Mouse (Mus musculus) embryonic stem cell, embryonic (primary cell): ENCODE measurements at regions not wholly inside any gene's neighbourhood (a gene's known extent, or its start where the extent isn't known, plus 50 kb on each side); places are given as distances from the start of the nearest gene placed in this dataset.

Experiments used
- CTCF ChIA-PET, 4 experiments: fragments of 300-600 bp in 2 of 4; fragments of 350-600 bp in 2 of 4; sonication (Branson Sonifier 250); formaldehyde crosslinking; loops; one replicate each; lab custom pipeline; 2022; ENCODE audit warnings: inconsistent platforms in 2 of 4; lab: Charles Lee
- POLR2A ChIA-PET, 4 experiments: fragments of 300-600 bp in 2 of 4; fragments of 350-600 bp in 2 of 4; sonication (Branson Sonifier 250); formaldehyde crosslinking; loops; one replicate each; lab custom pipeline; 2022; ENCODE audit warnings: antibody characterized with exemption in 4 of 4, inconsistent platforms in 1 of 4; lab: Charles Lee

DNA sequence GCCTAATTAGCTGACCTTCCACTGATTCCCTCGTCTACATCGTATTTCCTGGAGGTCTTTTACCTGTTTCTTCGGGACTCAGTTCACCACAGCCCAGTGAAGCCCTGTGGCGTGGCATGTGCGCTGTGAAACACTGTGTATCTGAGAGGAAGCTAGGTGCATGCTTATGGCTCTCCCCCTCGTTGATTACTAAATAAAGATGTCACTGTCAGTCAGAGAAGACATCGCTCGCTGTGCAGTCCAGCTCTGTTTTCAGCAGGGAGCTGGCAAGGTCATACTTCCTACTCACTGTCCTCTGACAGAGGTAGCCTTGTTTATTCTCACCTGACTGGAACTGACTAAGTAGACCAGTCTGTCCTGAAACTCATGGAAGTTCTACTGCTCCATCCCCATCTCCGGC is 68.7 kb upstream of the Adrb1 start:
- CTCF ChIA-PET: no interaction called here
- POLR2A ChIA-PET: interaction anchor here in 2 of 4 experiments (0.5 to 1.9 kb wide), 4 partner anchors 11 to 155 kb away, joined by 3 to 4 read pairs (median 4); no protein-coding TSS in a partner anchor

DNA sequence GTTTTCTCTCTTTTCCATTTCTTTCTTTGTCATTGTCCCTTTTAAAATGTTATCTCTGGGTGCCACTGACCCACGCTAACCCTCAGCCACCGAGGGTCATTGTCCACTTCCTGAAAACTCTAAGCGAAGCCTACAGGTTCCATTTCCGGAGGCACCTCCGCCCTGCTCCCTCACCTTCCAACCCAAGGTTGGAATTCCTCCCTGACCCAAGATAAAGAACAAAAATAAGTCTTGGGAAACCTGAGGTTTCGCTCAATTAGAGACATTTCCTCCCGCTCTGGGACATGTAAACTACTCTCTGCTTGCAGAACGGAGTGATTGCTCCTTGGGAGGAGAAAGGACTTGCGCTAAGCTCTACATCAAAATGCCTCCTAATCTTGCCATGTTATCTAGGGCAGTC is 66.7 kb upstream of the Adrb1 start:
- CTCF ChIA-PET: interaction anchor here in 1 of 4 experiments (0.5 kb wide), 1 partner anchor 8 kb away, joined by 6 read pairs; no protein-coding TSS in a partner anchor

GRCm38 (mm10) chr19:56660566-56661199 is 61.3 kb upstream of the Adrb1 start:
- POLR2A ChIA-PET: interaction anchor here in 3 of 4 experiments (0.7 to 1.6 kb wide), 4 partner anchors 16 to 132 kb away, joined by 3 to 6 read pairs (median 4); no protein-coding TSS in a partner anchor
- CTCF ChIA-PET: interaction anchor here in 1 of 4 experiments (0.5 kb wide), 1 partner anchor 10 kb away, joined by 3 read pairs; no protein-coding TSS in a partner anchor

More for the DNA sequence above, 66.7 kb upstream of the Adrb1 start:
- POLR2A ChIA-PET: interaction anchor here in 2 of 4 experiments (0.6 to 2.1 kb wide), 4 partner anchors 11 to 100 kb away, joined by 3 to 6 read pairs (median 4); no protein-coding TSS in a partner anchor

- ChIA-PET POLR2A (interaction anchor here in 3 of 4 experiments (0.6 to 1.6 kb wide), 9 partner anchors 10 to 141 kb away, joined by 3 to 9 read pairs (median 3); no protein-coding TSS in a partner anchor), CTCF (interaction anchor here in 3 of 4 experiments (0.6 to 0.7 kb wide), 3 partner anchors 8 to 785 kb away, joined by 3 to 6 read pairs (median 5); no protein-coding TSS in a partner anchor)
Measured at GRCm38 (mm10) chr19:56663474-56664227, 58.3 kb upstream of the Adrb1 start.

- ChIA-PET CTCF (interaction anchor here in 2 of 4 experiments (0.6 to 0.7 kb wide), 2 partner anchors 134 to 786 kb away, joined by 3 to 5 read pairs; no protein-coding TSS in a partner anchor), POLR2A (interaction anchor here in 3 of 4 experiments (0.6 to 2.9 kb wide), 11 partner anchors 11 to 153 kb away, joined by 3 to 20 read pairs (median 4); no protein-coding TSS in a partner anchor)
Measured at GRCm38 (mm10) chr19:56664307-56664775, 57.7 kb upstream of the Adrb1 start.

DNA sequence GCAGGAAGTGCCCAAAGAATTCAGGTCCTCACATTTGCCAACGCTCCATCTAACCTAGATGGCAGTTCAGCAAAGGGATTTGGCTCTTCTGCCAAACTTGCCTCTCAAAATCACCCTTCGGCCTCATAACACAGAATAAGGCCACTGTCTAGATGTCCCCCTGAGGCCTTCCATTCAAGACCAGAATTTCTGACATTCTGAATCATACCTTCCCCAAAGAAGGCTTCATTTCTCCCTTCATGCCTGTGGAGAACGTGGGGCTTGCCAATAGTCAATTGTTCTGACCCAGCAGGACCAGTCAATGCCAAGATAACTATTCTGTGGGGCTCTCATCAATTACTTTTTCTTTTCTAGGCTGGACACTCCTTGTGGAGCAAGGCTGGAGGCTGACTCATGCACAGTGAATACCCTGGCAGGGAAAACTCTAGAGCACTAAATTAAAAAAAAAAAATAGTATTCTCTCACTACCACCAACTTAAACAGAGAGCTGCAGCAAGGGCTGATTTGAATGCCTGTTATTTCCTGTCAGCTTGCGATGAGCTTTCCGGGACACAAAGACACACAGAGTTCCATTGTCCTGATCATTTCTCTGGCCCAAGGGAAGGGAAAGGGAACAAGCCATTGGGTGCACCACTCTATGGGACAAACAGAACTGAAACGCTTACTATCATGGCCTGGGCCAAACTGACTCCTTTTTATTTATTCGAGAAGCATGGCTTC is 56.9 kb upstream of the Adrb1 start:
- ChIA-PET CTCF (interaction anchor here in 1 of 4 experiments (0.5 to 0.6 kb wide), 2 partner anchors 117 to 238 kb away, joined by 3 to 5 read pairs; partner anchors contain the start of genes Dclre1a and Nhlrc2), POLR2A (interaction anchor here in 3 of 4 experiments (0.7 to 2.9 kb wide), 18 partner anchors 8 to 951 kb away, joined by 3 to 20 read pairs (median 4); no protein-coding TSS in a partner anchor)

DNA sequence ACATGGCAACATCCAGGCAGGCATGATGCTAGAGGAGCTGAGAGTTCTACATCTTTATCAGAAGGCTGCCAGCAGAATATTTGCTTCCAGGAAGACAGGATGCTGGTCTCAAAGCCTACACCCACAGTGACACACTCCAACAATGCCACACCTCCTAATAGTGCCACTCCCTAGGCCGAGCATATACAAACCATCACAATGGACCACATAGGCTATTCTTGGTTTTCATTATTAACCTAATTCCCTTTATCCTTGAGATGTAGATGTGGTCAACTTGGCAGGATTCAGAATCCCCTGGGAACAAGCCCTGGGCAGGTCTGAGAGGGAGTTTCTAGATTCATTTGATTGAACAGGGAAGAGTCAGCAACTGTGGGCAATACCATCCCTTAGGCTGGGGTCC is 56.0 kb upstream of the Adrb1 start:
- POLR2A ChIA-PET: interaction anchor here in 3 of 4 experiments (0.5 to 2.9 kb wide), 19 partner anchors 9 to 751 kb away, joined by 3 to 20 read pairs (median 4); partner anchors contain the start of genes Dclre1a (in 1 of the 3) and Nhlrc2 (in 1 of the 3)
- CTCF ChIA-PET: no interaction called here

GRCm38 (mm10) chr19:56667903-56668302 is 54.1 kb upstream of the Adrb1 start:
- ChIA-PET CTCF (interaction anchor here in 1 of 4 experiments (0.5 kb wide), 1 partner anchor 29 kb away, joined by 4 read pairs; no protein-coding TSS in a partner anchor), POLR2A (interaction anchor here in 2 of 4 experiments (0.5 to 1.8 kb wide), 4 partner anchors 13 to 435 kb away, joined by 3 to 10 read pairs (median 4); no protein-coding TSS in a partner anchor)

GRCm38 (mm10) chr19:56668991-56669390 is 53.0 kb upstream of the Adrb1 start:
- CTCF ChIA-PET: no interaction called here

DNA sequence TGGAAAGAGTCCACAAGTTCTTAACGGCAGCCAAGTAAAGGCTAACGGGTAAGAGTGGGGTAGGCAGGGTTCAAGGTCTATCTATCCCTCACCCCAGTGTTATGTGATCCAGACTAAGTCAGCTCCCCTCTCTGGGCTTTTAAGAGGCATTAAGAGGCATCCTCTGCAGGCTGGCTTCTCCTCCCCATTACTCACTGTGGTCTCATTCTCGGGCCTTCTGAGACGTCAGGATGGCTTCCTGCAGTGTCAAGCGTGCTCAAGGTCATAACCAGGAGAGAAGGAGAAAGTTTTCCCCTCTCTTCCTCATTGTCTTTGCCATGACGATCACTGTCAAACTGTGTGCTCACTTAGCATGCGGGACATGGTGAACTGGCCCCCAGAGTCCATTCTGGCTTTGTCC is 52.5 kb upstream of the Adrb1 start:
- POLR2A ChIA-PET: interaction anchor here (0.6 to 1.8 kb wide), 14 partner anchors 11 to 1314 kb away, joined by 3 to 10 read pairs (median 4); no protein-coding TSS in a partner anchor
- CTCF ChIA-PET: interaction anchor here in 1 of 4 experiments (1.4 kb wide), 1 partner anchor 12 kb away, joined by 3 read pairs; no protein-coding TSS in a partner anchor

More at GRCm38 (mm10) chr19:56668991-56669390, 53.0 kb upstream of the Adrb1 start:
- POLR2A ChIA-PET: interaction anchor here in 3 of 4 experiments (0.6 to 1.8 kb wide), 15 partner anchors 10 to 924 kb away, joined by 3 to 10 read pairs (median 4); no protein-coding TSS in a partner anchor
